Mouse (Mus musculus): ENCODE data around the gene Cldn5.

- TF ChIP-seq POLR2A (IDR thresholded peaks at IDR 0.05; ENCODE audit: control insufficient read depth, low read depth, low read length) (no peak), CTCF (IDR thresholded peaks at IDR 0.05; ENCODE audit: control insufficient read depth, insufficient read depth, insufficient replicate concordance, low read depth, low read length) (no peak)
Measured at GRCm38 (mm10) chr16:18796645-18797044, 20.0 kb downstream of the Cldn5 start.

Data from testis, adult 2 months (tissue).